Mouse (Mus musculus): Measurements from ENCODE around the gene Cd19. TPM values are rescaled to one million over a fixed set of nuclear protein-coding genes. Genes with fewer than 3 reads are reported as not detected.
"Not testable (repeated sequence)": the region's sequence is repeated elsewhere in the genome, so short reads cannot be mapped to it uniquely, and the experiment has no call there.

Gene Cd19
- polyA plus RNA-seq, 1 experiment from 2014 or later, result not detected

DNA sequence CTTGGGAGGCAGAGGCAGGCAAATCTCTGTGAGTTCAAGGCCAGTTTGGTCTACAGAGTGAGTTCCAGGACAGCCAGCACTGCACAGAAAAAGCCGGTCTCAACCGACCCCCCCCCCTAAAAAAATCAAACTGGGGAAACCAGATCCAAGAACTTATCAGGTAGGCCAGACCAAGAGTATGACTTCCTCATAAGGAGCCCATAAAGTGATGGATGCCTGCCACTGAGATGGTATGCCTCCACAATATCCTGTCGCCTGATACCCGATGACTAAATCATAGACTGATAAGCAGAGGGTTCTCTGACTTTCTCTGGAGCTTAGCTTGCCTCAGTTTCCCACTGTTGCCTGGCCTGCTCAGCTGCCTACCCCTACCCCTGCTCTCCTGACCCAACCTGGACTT lies 16.9 kb downstream of the Cd19 start:
- Histone ChIP-seq H3K36me3 (no peaks in the 10 kb centered on the region), H3K27me3 (ENCODE audit: insufficient read depth, poor library complexity, severe bottlenecking) (no peaks in the 10 kb centered on the region), H3K4me3 (no peak overlapping the region), H3K9me3 (no peaks in the 10 kb centered on the region), H3K4me1 (replicated peaks) (peaks cover 15% of the 10 kb centered on the region), H3K27ac (no peak overlapping the region)
- DNase-seq (ENCODE audit: low spot score), result no peak
- 98% methylated on average over 4 of the region's 4 CpGs for WGBS

GRCm38 (mm10) chr7:126397221-126397620 lies 17.5 kb downstream of the Cd19 start:
- Histone ChIP-seq H3K27me3 (ENCODE audit: insufficient read depth, poor library complexity, severe bottlenecking) (no peaks in the 10 kb centered on the region), H3K27ac (peak overlapping the region; percentile 53; the same call in 1 of the 2 replicates), H3K4me3 (peak overlapping the region; percentile 94), H3K9me3 (no peaks in the 10 kb centered on the region), H3K4me1 (replicated peaks) (peaks cover 15% of the 10 kb centered on the region), H3K36me3 (no peaks in the 10 kb centered on the region)
- no peak for DNase-seq (ENCODE audit: low spot score)
- 55% methylated on average over 6 of the region's 6 CpGs for WGBS

DNA sequence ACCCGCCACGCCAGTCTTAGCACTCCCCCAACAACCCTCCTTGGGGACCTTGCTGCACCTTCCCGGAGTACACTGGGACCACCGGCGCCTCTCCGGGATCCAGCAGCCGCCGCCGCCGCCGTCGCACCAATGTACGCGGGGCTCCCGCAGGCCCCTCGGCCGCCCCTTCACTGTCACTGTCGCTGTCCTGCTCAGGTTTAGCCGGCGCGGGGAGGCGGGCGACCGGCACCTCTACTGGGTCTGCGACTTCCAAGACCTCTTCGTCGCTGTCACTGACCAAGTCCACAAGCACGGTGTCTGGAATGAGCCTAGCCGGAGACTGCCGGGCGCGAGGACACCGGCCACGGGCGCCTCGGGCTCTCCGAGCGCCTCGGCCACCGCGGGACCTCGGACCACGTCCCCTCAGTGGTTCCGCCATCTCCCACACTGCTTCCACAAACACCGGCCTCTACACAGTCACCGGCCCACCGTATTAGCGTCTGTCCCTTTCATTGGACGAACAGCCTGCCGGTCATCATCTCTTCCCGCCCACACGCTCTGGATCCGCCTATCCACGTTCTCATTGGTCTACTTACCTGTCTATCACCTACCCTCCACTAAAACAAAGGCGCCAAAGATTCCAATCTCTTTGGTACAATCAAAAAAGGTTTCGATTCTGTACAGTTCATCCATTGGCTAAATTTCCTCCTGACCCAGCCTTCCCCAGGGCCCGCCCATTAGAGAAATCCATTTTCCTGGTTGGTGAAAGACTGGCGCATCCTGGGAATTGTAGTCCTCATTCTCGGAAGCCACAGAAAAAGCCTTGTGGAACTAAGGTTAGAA lies 18.2 kb downstream of the Cd19 start, which contains the start of gene Nfatc2ip:
TSS of gene Nfatc2ip (minus strand) at position 440 of the 822 bp plus-strand sequence.
- Histone ChIP-seq H3K4me3 (peak within 1 kb of the TSS; percentile 94), H3K4me1 (replicated peaks) (peaks cover 15% of the 10 kb centered on the region), H3K9me3 (no peaks in the 10 kb centered on the region), H3K36me3 (peaks cover 4% of the 10 kb centered on the region), H3K27ac (peak within 1 kb of the TSS; percentile 78), H3K27me3 (ENCODE audit: insufficient read depth, poor library complexity, severe bottlenecking) (no peaks in the 10 kb centered on the region)
- DNase-seq (ENCODE audit: low spot score), result peak; percentile 94
- WGBS, result under 1% methylated on average over 59 of the region's 59 CpGs

- Histone ChIP-seq H3K4me1 (replicated peaks) (peaks cover 14% of the 10 kb centered on the region), H3K36me3 (peaks cover 45% of the 10 kb centered on the region)
- not testable (repeated sequence) for H3K27ac ChIP-seq; H3K27me3 ChIP-seq (ENCODE audit: insufficient read depth, poor library complexity, severe bottlenecking); H3K4me3 ChIP-seq; DNase-seq (ENCODE audit: low spot score); H3K9me3 ChIP-seq
- WGBS, result 91% methylated on average over 7 of the region's 7 CpGs
These were observed 22.4 kb downstream of the Cd19 start for GRCm38 (mm10) chr7:126392086-126392884.

DNA sequence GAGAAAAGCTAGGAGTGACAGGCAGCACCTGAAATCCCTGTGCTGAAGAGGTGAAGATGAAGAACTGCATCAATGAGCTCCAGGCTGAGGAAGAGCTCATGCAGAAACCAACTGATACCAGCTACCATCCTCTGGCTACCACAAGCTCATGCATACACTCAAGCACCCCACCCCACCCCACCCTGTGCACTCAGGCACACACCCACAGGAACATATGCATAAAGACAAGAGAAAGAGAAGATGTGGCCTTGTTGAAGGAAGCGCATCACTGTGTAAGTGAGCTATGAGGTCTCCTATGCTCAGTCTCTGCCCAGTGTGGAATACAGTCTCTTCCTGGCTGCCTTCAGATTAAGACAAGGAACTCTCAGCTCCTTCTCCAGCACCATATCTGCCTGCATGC lies 26.5 kb downstream of the Cd19 start:
- H3K36me3 ChIP-seq, result peaks cover 78% of the 10 kb centered on the region
- no peak overlapping the region for H3K27ac ChIP-seq
- no peaks in the 10 kb centered on the region for H3K27me3 ChIP-seq (ENCODE audit: insufficient read depth, poor library complexity, severe bottlenecking)
- no peak overlapping the region for H3K4me3 ChIP-seq
- DNase-seq (ENCODE audit: low spot score), result no peak
- H3K9me3 ChIP-seq, result no peaks in the 10 kb centered on the region
- WGBS, result 96% methylated on average over 1 of the region's 1 CpGs
- no peaks in the 10 kb centered on the region for H3K4me1 ChIP-seq (replicated peaks)

GRCm38 (mm10) chr7:126383565-126383964 lies 31.1 kb downstream of the Cd19 start:
- H3K27ac ChIP-seq, result no peak overlapping the region
- 89% methylated on average over 5 of the region's 5 CpGs for WGBS

DNA sequence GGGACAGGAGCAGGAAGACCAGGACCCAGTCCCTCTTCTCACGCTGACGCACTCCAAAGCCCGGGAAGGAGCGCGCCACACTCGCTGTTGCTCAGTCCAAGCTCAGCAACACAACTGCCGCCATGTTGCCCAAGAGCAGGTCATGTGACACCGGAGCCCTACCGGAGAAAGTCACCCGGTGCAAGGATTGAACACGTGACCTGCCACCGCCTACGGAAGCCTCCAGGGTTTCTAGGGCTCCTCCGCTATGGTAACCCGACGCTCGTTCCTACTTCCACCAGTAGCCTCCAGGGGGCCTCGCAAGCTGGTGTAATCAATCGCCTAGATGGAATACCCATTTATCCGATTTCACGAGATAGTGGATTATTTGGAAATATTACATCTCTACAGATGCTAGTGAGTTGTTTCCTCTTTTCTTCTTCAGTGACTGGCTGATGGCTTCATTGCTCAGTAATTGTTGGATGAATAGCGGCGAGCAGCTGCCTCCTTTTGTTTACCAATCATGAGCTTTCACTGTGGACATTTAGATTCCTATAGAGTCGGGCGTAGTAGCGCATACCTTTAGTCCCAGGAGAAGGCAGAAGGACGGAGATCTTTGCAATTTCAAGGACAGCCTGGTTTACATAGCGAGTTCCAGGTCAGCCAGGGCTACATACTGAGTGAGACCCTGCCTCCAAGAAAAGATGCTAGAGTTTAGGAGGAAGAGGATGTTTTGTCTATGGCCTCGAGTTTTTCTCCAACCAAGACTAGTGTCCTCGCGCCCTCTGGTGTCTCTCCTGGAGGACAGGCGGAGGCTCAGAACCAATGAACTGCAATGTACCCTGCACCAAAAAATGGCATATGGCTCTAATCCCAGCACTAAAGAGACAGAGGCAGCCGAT lies 37.2 kb downstream of the Cd19 start, which contains the start of gene Spns1:
TSS of gene Spns1 (minus strand) at position 173 of the 881 bp plus-strand sequence.
- peak; percentile 96 for DNase-seq (ENCODE audit: low spot score)
- under 1% methylated on average over 33 of the region's 33 CpGs for WGBS
- Histone ChIP-seq H3K27me3 (ENCODE audit: insufficient read depth, poor library complexity, severe bottlenecking) (no peaks in the 10 kb centered on the region), H3K36me3 (peaks cover 26% of the 10 kb centered on the region), H3K27ac (peak within 1 kb of the TSS; percentile 89), H3K9me3 (no peaks in the 10 kb centered on the region), H3K4me3 (peak within 1 kb of the TSS; percentile 92), H3K4me1 (replicated peaks) (peaks cover 32% of the 10 kb centered on the region)

More at GRCm38 (mm10) chr7:126383565-126383964, 31.1 kb downstream of the Cd19 start:
- H3K27me3 ChIP-seq (ENCODE audit: insufficient read depth, poor library complexity, severe bottlenecking), result no peaks in the 10 kb centered on the region
- no peaks in the 10 kb centered on the region for H3K9me3 ChIP-seq
- DNase-seq (ENCODE audit: low spot score), result no peak
- H3K4me3 ChIP-seq, result no peak overlapping the region
- peaks cover 46% of the 10 kb centered on the region for H3K36me3 ChIP-seq
- no peaks in the 10 kb centered on the region for H3K4me1 ChIP-seq (replicated peaks)

GRCm38 (mm10) chr7:126376903-126377277 lies 37.8 kb downstream of the Cd19 start:
- peaks cover 33% of the 10 kb centered on the region for H3K36me3 ChIP-seq
- 1% methylated on average over 27 of the region's 27 CpGs for WGBS
- H3K4me3 ChIP-seq, result peak overlapping the region; percentile 92
- DNase-seq (ENCODE audit: low spot score), result no peak
- H3K27ac ChIP-seq, result peak overlapping the region; percentile 89
- H3K27me3 ChIP-seq (ENCODE audit: insufficient read depth, poor library complexity, severe bottlenecking), result no peaks in the 10 kb centered on the region
- H3K9me3 ChIP-seq, result no peaks in the 10 kb centered on the region
- H3K4me1 ChIP-seq (replicated peaks), result peaks cover 32% of the 10 kb centered on the region

DNA sequence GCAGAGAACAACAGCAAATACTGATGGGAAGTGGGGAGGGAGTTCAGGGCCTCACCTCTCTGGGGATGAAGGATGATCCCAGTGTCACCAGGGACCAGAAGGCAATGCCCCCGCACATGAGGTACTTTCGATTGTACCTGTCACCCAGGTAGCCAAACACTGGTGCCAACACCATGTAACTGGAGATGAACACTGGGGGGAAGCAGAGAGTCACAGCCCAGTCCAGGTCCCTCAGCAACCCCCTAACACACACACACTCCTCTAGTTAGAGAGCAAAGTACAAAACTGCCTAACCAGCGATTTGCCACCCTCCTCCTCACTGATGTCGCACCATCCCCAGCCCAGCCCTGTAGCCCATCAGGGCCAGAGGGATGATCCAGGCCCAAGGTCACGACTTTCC lies 39.7 kb downstream of the Cd19 start:
- peaks cover 32% of the 10 kb centered on the region for H3K4me1 ChIP-seq (replicated peaks)
- H3K27me3 ChIP-seq (ENCODE audit: insufficient read depth, poor library complexity, severe bottlenecking), result no peaks in the 10 kb centered on the region
- no peak overlapping the region for H3K4me3 ChIP-seq
- 83% methylated on average over 5 of the region's 5 CpGs for WGBS
- H3K27ac ChIP-seq, result no peak overlapping the region
- H3K9me3 ChIP-seq, result no peaks in the 10 kb centered on the region
- peaks cover 51% of the 10 kb centered on the region for H3K36me3 ChIP-seq
- DNase-seq (ENCODE audit: low spot score), result no peak

- WGBS, result 86% methylated on average over 6 of the region's 6 CpGs
- DNase-seq (ENCODE audit: low spot score), result no peak
- Histone ChIP-seq H3K27ac (no peak overlapping the region), H3K36me3 (peaks cover 56% of the 10 kb centered on the region), H3K4me3 (no peak overlapping the region), H3K27me3 (ENCODE audit: insufficient read depth, poor library complexity, severe bottlenecking) (no peaks in the 10 kb centered on the region), H3K4me1 (replicated peaks) (peaks cover 32% of the 10 kb centered on the region), H3K9me3 (no peaks in the 10 kb centered on the region)
These were observed 40.2 kb downstream of the Cd19 start for GRCm38 (mm10) chr7:126374526-126374925.

DNA sequence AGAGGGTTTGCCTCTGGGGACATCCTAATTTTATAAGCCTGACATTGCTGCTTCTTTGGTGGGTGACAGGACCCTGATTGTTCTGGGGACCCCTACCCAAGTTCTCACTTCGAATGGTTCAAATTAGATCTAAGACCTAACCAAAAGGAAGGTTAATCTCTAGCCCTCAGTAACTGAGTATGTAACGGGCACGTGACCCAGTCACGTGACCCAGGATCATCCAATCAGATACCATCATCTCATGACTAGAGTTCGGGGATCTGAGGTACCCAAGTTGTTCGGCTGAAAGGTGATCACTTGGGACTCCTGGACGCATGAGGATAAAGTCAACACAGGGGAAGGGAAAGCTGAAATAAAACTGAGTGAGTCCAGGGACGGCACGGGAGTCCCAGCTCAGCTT lies 41.7 kb downstream of the Cd19 start:
- H3K27ac ChIP-seq, result no peak overlapping the region
- H3K4me1 ChIP-seq (replicated peaks), result peaks cover 28% of the 10 kb centered on the region
- no peaks in the 10 kb centered on the region for H3K9me3 ChIP-seq
- WGBS, result 90% methylated on average over 9 of the region's 9 CpGs
- no peak overlapping the region for H3K4me3 ChIP-seq
- no peak for DNase-seq (ENCODE audit: low spot score)
- H3K36me3 ChIP-seq, result peaks cover 70% of the 10 kb centered on the region
- no peaks in the 10 kb centered on the region for H3K27me3 ChIP-seq (ENCODE audit: insufficient read depth, poor library complexity, severe bottlenecking)

GRCm38 (mm10) chr7:126369393-126369792 lies 45.3 kb downstream of the Cd19 start, which contains the start of gene Lat:
Gene Lat (minus strand): TSS chr7:126369570.
- no peak for DNase-seq (ENCODE audit: low spot score)
- H3K4me3 ChIP-seq, result no peak within 1 kb of the TSS; the same call in 1 of the 2 replicates
- no peaks in the 10 kb centered on the region for H3K4me1 ChIP-seq (replicated peaks)
- no peak within 1 kb of the TSS for H3K27ac ChIP-seq
- H3K27me3 ChIP-seq (ENCODE audit: insufficient read depth, poor library complexity, severe bottlenecking), result no peaks in the 10 kb centered on the region
- 76% methylated on average over 13 of the region's 13 CpGs for WGBS
- no peaks in the 10 kb centered on the region for H3K9me3 ChIP-seq
- peaks cover 70% of the 10 kb centered on the region for H3K36me3 ChIP-seq
